Mouse (Mus musculus): ENCODE measurements around the gene Syt1. TPM values are rescaled to one million over a fixed set of nuclear protein-coding genes. Genes with fewer than 3 reads are reported as not detected.

Gene Syt1
- polyA plus RNA-seq, 1 experiment from 2014 or later, result 1.5 TPM

DNA sequence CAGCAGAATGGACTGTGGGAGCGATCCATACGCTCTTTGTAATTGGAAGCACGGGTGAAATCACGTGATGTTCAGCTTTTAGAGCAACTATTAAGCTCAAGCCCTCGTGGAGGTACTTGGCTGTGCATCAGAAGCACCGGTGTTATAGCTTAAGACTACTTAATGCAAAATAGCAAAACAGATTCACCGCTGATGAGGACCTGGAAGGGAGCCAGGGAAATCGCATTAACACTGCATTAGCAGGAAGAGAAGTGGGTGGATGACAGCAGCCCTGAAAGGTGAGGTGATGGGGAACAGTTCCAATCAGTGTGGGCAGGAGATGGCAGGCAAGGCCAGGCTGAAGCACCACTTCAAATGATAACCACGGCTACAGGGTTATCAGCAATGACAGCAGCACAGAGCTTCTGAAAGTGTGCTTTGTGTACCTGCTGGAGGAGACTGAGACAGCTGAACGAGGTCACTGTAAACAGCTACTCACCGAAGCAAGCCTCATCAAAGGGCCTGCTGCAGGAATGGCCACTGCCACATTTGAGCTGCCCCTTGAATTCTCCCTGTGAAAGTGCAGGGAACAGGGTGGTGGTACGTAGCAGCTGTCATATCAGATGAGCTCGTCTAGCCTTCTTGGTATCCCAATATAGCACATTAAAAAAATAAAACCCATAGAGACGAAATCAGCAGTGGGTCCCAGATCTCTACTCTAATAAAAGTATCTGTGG lies 330.9 kb downstream of the Syt1 start:
- no peak overlapping the region for H3K27ac ChIP-seq (ENCODE audit: low read depth, low read length)
- ATAC-seq (replicated peaks; ENCODE audit: insufficient number of reproducible peaks, low FRiP score, low TSS enrichment), result peak; percentile 67
- H3K27me3 ChIP-seq (ENCODE audit: control insufficient read depth, insufficient read depth, low read length), result no peaks in the 10 kb centered on the region
- WGBS (ENCODE audit: insufficient replicate concordance), result 36% methylated on average over 14 of the region's 14 CpGs
- H3K4me1 ChIP-seq (ENCODE audit: control insufficient read depth, insufficient read depth, low read length), result peaks cover 12% of the 10 kb centered on the region; the same call in 1 of the 2 replicates
- no peak overlapping the region for H3K4me2 ChIP-seq
- H3K4me3 ChIP-seq (ENCODE audit: low read depth, low read length), result no peak overlapping the region
- no peaks in the 10 kb centered on the region for H3K36me3 ChIP-seq (ENCODE audit: control insufficient read depth, insufficient read depth, low read length)
- no peaks in the 10 kb centered on the region for H3K9me3 ChIP-seq (replicated peaks; ENCODE audit: control insufficient read depth, low read length)
- no peak overlapping the region for H3K9ac ChIP-seq (ENCODE audit: low read depth, low read length)

- Histone ChIP-seq H3K27me3 (ENCODE audit: control insufficient read depth, insufficient read depth, low read length) (no peaks in the 10 kb centered on the region), H3K36me3 (ENCODE audit: control insufficient read depth, insufficient read depth, low read length) (no peaks in the 10 kb centered on the region), H3K9ac (ENCODE audit: low read depth, low read length) (no peak overlapping the region), H3K4me1 (ENCODE audit: control insufficient read depth, insufficient read depth, low read length) (peaks cover 12% of the 10 kb centered on the region), H3K4me3 (ENCODE audit: low read depth, low read length) (no peak overlapping the region), H3K27ac (ENCODE audit: low read depth, low read length) (no peak overlapping the region), H3K4me2 (no peak overlapping the region), H3K9me3 (replicated peaks; ENCODE audit: control insufficient read depth, low read length) (no peaks in the 10 kb centered on the region)
- 74% methylated on average over 8 of the region's 8 CpGs for WGBS (ENCODE audit: insufficient replicate concordance)
- ATAC-seq (replicated peaks; ENCODE audit: insufficient number of reproducible peaks, low FRiP score, low TSS enrichment), result no peak
Measured at GRCm38 (mm10) chr10:108677053-108677452, 333.7 kb downstream of the Syt1 start.

- Histone ChIP-seq H3K4me3 (ENCODE audit: low read depth, low read length) (no peak overlapping the region), H3K4me1 (ENCODE audit: control insufficient read depth, insufficient read depth, low read length) (no peaks in the 10 kb centered on the region), H3K27me3 (ENCODE audit: control insufficient read depth, insufficient read depth, low read length) (no peaks in the 10 kb centered on the region), H3K36me3 (ENCODE audit: control insufficient read depth, insufficient read depth, low read length) (no peaks in the 10 kb centered on the region), H3K9ac (ENCODE audit: low read depth, low read length) (no peak overlapping the region), H3K9me3 (replicated peaks; ENCODE audit: control insufficient read depth, low read length) (no peaks in the 10 kb centered on the region), H3K4me2 (no peak overlapping the region), H3K27ac (ENCODE audit: low read depth, low read length) (no peak overlapping the region)
- no peak for ATAC-seq (replicated peaks; ENCODE audit: insufficient number of reproducible peaks, low FRiP score, low TSS enrichment)
- WGBS (ENCODE audit: insufficient replicate concordance), result 84% methylated on average over 3 of the region's 3 CpGs
Measured at GRCm38 (mm10) chr10:108668944-108669343, 341.8 kb downstream of the Syt1 start.

GRCm38 (mm10) chr10:108660295-108660694 lies 350.5 kb downstream of the Syt1 start:
- Histone ChIP-seq H3K4me1 (ENCODE audit: control insufficient read depth, insufficient read depth, low read length) (no peaks in the 10 kb centered on the region), H3K36me3 (ENCODE audit: control insufficient read depth, insufficient read depth, low read length) (no peaks in the 10 kb centered on the region)
- WGBS (ENCODE audit: insufficient replicate concordance), result 64% methylated on average over 3 of the region's 3 CpGs

GRCm38 (mm10) chr10:108658300-108658699 lies 352.5 kb downstream of the Syt1 start:
- H3K9me3 ChIP-seq (replicated peaks; ENCODE audit: control insufficient read depth, low read length), result no peaks in the 10 kb centered on the region
- no peaks in the 10 kb centered on the region for H3K4me1 ChIP-seq (ENCODE audit: control insufficient read depth, insufficient read depth, low read length)
- H3K4me3 ChIP-seq (ENCODE audit: low read depth, low read length), result no peak overlapping the region
- no peaks in the 10 kb centered on the region for H3K27me3 ChIP-seq (ENCODE audit: control insufficient read depth, insufficient read depth, low read length)
- no peak overlapping the region for H3K9ac ChIP-seq (ENCODE audit: low read depth, low read length)
- H3K27ac ChIP-seq (ENCODE audit: low read depth, low read length), result no peak overlapping the region
- no peak overlapping the region for H3K4me2 ChIP-seq
- no peaks in the 10 kb centered on the region for H3K36me3 ChIP-seq (ENCODE audit: control insufficient read depth, insufficient read depth, low read length)
- 59% methylated on average over 2 of the region's 2 CpGs for WGBS (ENCODE audit: insufficient replicate concordance)
- no peak for ATAC-seq (replicated peaks; ENCODE audit: insufficient number of reproducible peaks, low FRiP score, low TSS enrichment)

More at GRCm38 (mm10) chr10:108660295-108660694, 350.5 kb downstream of the Syt1 start:
- ATAC-seq (replicated peaks; ENCODE audit: insufficient number of reproducible peaks, low FRiP score, low TSS enrichment), result no peak
- Histone ChIP-seq H3K9ac (ENCODE audit: low read depth, low read length) (no peak overlapping the region), H3K9me3 (replicated peaks; ENCODE audit: control insufficient read depth, low read length) (no peaks in the 10 kb centered on the region), H3K27ac (ENCODE audit: low read depth, low read length) (no peak overlapping the region), H3K4me2 (no peak overlapping the region), H3K4me3 (ENCODE audit: low read depth, low read length) (no peak overlapping the region), H3K27me3 (ENCODE audit: control insufficient read depth, insufficient read depth, low read length) (no peaks in the 10 kb centered on the region)

DNA sequence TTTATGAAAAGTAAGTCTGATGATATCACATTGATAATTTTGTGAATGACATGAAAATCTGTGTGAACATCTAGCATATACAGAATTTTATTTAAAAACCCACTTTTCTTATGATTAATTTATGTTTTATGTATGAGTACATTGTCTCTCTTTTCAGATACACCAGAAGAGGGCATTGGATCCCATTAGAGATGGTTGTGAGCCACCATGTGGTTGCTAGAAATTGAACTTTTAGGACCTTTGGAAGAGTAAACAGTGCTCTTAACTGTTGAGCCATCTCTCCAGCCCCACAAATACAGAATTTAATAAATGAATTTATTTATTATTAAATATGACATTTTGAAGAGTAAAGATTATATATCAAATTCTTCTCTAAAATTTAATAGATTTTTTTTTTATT lies 353.1 kb downstream of the Syt1 start:
- Histone ChIP-seq H3K27ac (ENCODE audit: low read depth, low read length) (no peak overlapping the region), H3K9ac (ENCODE audit: low read depth, low read length) (no peak overlapping the region)

GRCm38 (mm10) chr10:108656898-108657297 lies 353.9 kb downstream of the Syt1 start:
- no peak overlapping the region for H3K9ac ChIP-seq (ENCODE audit: low read depth, low read length)

More for the DNA sequence above, 353.1 kb downstream of the Syt1 start:
- Histone ChIP-seq H3K27me3 (ENCODE audit: control insufficient read depth, insufficient read depth, low read length) (no peaks in the 10 kb centered on the region), H3K4me3 (ENCODE audit: low read depth, low read length) (no peak overlapping the region), H3K4me2 (no peak overlapping the region), H3K9me3 (replicated peaks; ENCODE audit: control insufficient read depth, low read length) (no peaks in the 10 kb centered on the region), H3K4me1 (ENCODE audit: control insufficient read depth, insufficient read depth, low read length) (no peaks in the 10 kb centered on the region), H3K36me3 (ENCODE audit: control insufficient read depth, insufficient read depth, low read length) (no peaks in the 10 kb centered on the region)
- no peak for ATAC-seq (replicated peaks; ENCODE audit: insufficient number of reproducible peaks, low FRiP score, low TSS enrichment)

DNA sequence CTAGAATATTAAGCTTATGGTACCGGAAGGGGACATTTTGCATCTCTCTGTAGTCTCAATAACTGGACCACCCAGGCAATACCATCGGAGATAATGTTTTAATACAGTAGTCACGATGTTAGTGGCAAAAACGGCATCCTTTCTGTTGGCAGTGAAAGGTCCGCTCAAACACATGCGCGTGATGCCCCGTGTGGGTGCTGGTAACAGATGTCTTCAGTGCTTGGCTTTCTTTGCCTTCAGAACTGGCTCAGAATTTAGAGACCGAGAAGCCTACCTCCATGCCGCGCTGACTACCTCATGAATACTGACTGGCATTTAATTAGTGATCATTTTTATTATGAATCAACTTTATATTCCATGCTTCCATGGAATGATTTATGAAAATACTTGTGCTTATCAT lies 355.7 kb downstream of the Syt1 start:
- Histone ChIP-seq H3K9ac (ENCODE audit: low read depth, low read length) (no peak overlapping the region), H3K4me2 (no peak overlapping the region), H3K4me3 (ENCODE audit: low read depth, low read length) (no peak overlapping the region), H3K27me3 (ENCODE audit: control insufficient read depth, insufficient read depth, low read length) (no peaks in the 10 kb centered on the region), H3K27ac (ENCODE audit: low read depth, low read length) (no peak overlapping the region), H3K36me3 (ENCODE audit: control insufficient read depth, insufficient read depth, low read length) (no peaks in the 10 kb centered on the region), H3K4me1 (ENCODE audit: control insufficient read depth, insufficient read depth, low read length) (no peaks in the 10 kb centered on the region), H3K9me3 (replicated peaks; ENCODE audit: control insufficient read depth, low read length) (no peaks in the 10 kb centered on the region)
- ATAC-seq (replicated peaks; ENCODE audit: insufficient number of reproducible peaks, low FRiP score, low TSS enrichment), result no peak
- WGBS (ENCODE audit: insufficient replicate concordance), result 92% methylated on average over 11 of the region's 11 CpGs

More at GRCm38 (mm10) chr10:108656898-108657297, 353.9 kb downstream of the Syt1 start:
- no peak for ATAC-seq (replicated peaks; ENCODE audit: insufficient number of reproducible peaks, low FRiP score, low TSS enrichment)
- no peak overlapping the region for H3K27ac ChIP-seq (ENCODE audit: low read depth, low read length)
- H3K36me3 ChIP-seq (ENCODE audit: control insufficient read depth, insufficient read depth, low read length), result no peaks in the 10 kb centered on the region
- H3K9me3 ChIP-seq (replicated peaks; ENCODE audit: control insufficient read depth, low read length), result no peaks in the 10 kb centered on the region
- H3K4me2 ChIP-seq, result no peak overlapping the region
- H3K27me3 ChIP-seq (ENCODE audit: control insufficient read depth, insufficient read depth, low read length), result no peaks in the 10 kb centered on the region
- WGBS (ENCODE audit: insufficient replicate concordance), result 60% methylated on average over 4 of the region's 4 CpGs
- no peaks in the 10 kb centered on the region for H3K4me1 ChIP-seq (ENCODE audit: control insufficient read depth, insufficient read depth, low read length)
- no peak overlapping the region for H3K4me3 ChIP-seq (ENCODE audit: low read depth, low read length)

- Histone ChIP-seq H3K4me1 (ENCODE audit: control insufficient read depth, insufficient read depth, low read length) (no peaks in the 10 kb centered on the region), H3K9ac (ENCODE audit: low read depth, low read length) (no peak overlapping the region), H3K27me3 (ENCODE audit: control insufficient read depth, insufficient read depth, low read length) (no peaks in the 10 kb centered on the region), H3K4me3 (ENCODE audit: low read depth, low read length) (no peak overlapping the region), H3K36me3 (ENCODE audit: control insufficient read depth, insufficient read depth, low read length) (no peaks in the 10 kb centered on the region), H3K27ac (ENCODE audit: low read depth, low read length) (no peak overlapping the region), H3K9me3 (replicated peaks; ENCODE audit: control insufficient read depth, low read length) (no peaks in the 10 kb centered on the region), H3K4me2 (no peak overlapping the region)
- 53% methylated on average over 8 of the region's 8 CpGs for WGBS (ENCODE audit: insufficient replicate concordance)
- no peak for ATAC-seq (replicated peaks; ENCODE audit: insufficient number of reproducible peaks, low FRiP score, low TSS enrichment)
Measured at GRCm38 (mm10) chr10:108652831-108653230, 358.0 kb downstream of the Syt1 start.

Data from heart, embryonic 11.5 days (tissue).